Mouse (Mus musculus) G1E (cell line): ENCODE measurements around the gene Sccpdh. TPM values are rescaled to one million over a fixed set of nuclear protein-coding genes. Genes with fewer than 3 reads are reported as not detected.

Source experiments
- ATAC-seq: 2 replicates; pipeline ENCODE4 v1.8.0; 2016; ENCODE audit warnings: mild to moderate bottlenecking; ENCODE audit not compliant: insufficient number of reproducible peaks, poor library complexity, low FRiP score, severe bottlenecking; ENCODE audit errors: extremely low read depth
- DNase-seq: peaks from one replicate; pipeline ENCODE4 v3.0.0; 2012; ENCODE audit warnings: low spot score
- H3K27me3 ChIP-seq: 2 replicates; pipeline ENCODE4 v1.6.1; 2012; ENCODE audit warnings: mild to moderate bottlenecking, low read length, inconsistent platforms; ENCODE audit not compliant: insufficient read depth
- H3K36me3 ChIP-seq: replicated peaks from 2 replicates; pipeline ENCODE3; 2012; ENCODE audit warnings: mild to moderate bottlenecking, inconsistent platforms
- H3K4me1 ChIP-seq: 2 replicates; pipeline ENCODE4 v1.6.1; 2012; ENCODE audit warnings: low read depth, low read length, inconsistent platforms, mixed read lengths; ENCODE audit not compliant: insufficient read depth
- H3K4me3 ChIP-seq: 2 replicates; pipeline ENCODE4 v1.5.1; 2012; ENCODE audit warnings: low read depth, mild to moderate bottlenecking, inconsistent platforms, low read length, moderate library complexity, mixed read lengths
- H3K9me3 ChIP-seq: replicated peaks from 2 replicates; pipeline ENCODE4 v1.6.1; 2012; ENCODE audit warnings: inconsistent platforms
- CTCF ChIP-seq: IDR thresholded peaks from 2 replicates; pipeline ENCODE4 v1.5.1; 2012; ENCODE audit warnings: low read depth, low read length, inconsistent platforms, mixed read lengths
- GATA1 ChIP-seq: IDR thresholded peaks from 2 replicates; pipeline ENCODE4 v1.6.1; 2012; ENCODE audit warnings: borderline replicate concordance, low read length, inconsistent platforms, mixed read lengths
- GATA2 ChIP-seq: IDR thresholded peaks from 2 replicates; pipeline ENCODE4 v1.6.1; 2012; ENCODE audit warnings: low read depth, low read length, inconsistent platforms, borderline replicate concordance
- POLR2AphosphoS5 ChIP-seq: IDR thresholded peaks from 2 replicates; pipeline ENCODE4 v1.6.1; 2012; ENCODE audit warnings: low read depth, low read length, inconsistent platforms; ENCODE audit not compliant: insufficient replicate concordance
- TAL1 ChIP-seq: conservative IDR thresholded peaks from 2 replicates; pipeline ENCODE4 v1.6.1; 2012; ENCODE audit warnings: low read depth, low read length, inconsistent platforms, mixed read lengths
- polyA plus RNA-seq: library from polyadenylated mRNA; stranded (reverse); fragments of >175 nt; gene quantifications from 2 replicates; pipeline ENCODE4 v1.2.3, GENCODE M21; 2012
- total RNA-seq, 2 experiments: library from RNA; stranded (forward) in 1 of 2; stranded (reverse) in 1 of 2; fragments of 200-1000 nt in 1 of 2; fragments of >200 nt in 1 of 2; fragmentation: Nextera tagmentation in 1 of 2; gene quantifications; 2 replicates each; pipeline ENCODE4 v1.2.3; 2014 to 2017

Sccpdh gene
- 72.8 and 72.9 TPM in 2 replicates for total RNA-seq (2014; fragmentation: Nextera tagmentation)
- 110 and 127 TPM in 2 replicates for total RNA-seq (2017)
- 11.9 and 12.3 TPM in 2 replicates for polyA plus RNA-seq

GRCm38 (mm10) chr1:179668013-179668805 lies at the start of gene Sccpdh:
Gene Sccpdh, plus strand, starts transcription at chr1:179668210.
- peak within 1 kb of the TSS; percentile 93 for H3K4me3 ChIP-seq
- peak; percentile 60 for ATAC-seq
- H3K4me1 ChIP-seq = peaks cover 66% of the 10 kb centered on the region
- no peaks in the 10 kb centered on the region for H3K9me3 ChIP-seq
- peaks cover 28% of the 10 kb centered on the region for H3K36me3 ChIP-seq
- no peaks in the 10 kb centered on the region for H3K27me3 ChIP-seq
- peak; percentile 83 for DNase-seq
- TF ChIP-seq CTCF (no peak), GATA1 (no peak), GATA2 (no peak), TAL1 (no peak), POLR2AphosphoS5 (no peak)

GRCm38 (mm10) chr1:179622665-179623064 lies 45.3 kb upstream of the Sccpdh start:
- H3K36me3 ChIP-seq = peaks cover 87% of the 10 kb centered on the region
- no peak for TF ChIP-seq POLR2AphosphoS5
- no peak for TF ChIP-seq TAL1
- H3K9me3 ChIP-seq = no peaks in the 10 kb centered on the region
- DNase-seq (no peak), ATAC-seq (no peak)
- H3K27me3 ChIP-seq = no peaks in the 10 kb centered on the region
- H3K4me1 ChIP-seq = peaks cover 16% of the 10 kb centered on the region
- H3K4me3 ChIP-seq = no peak overlapping the region

GRCm38 (mm10) chr1:179623657-179624056 lies 44.4 kb upstream of the Sccpdh start:
- no peak for TF ChIP-seq GATA2
- TF ChIP-seq CTCF = peak; percentile 73
- no peak for TF ChIP-seq POLR2AphosphoS5
- no peak for TF ChIP-seq TAL1
- no peak for ATAC-seq
- H3K4me1 ChIP-seq = peaks cover 26% of the 10 kb centered on the region

GRCm38 (mm10) chr1:179624354-179624753 lies 43.7 kb upstream of the Sccpdh start:
- TF ChIP-seq CTCF (no peak), TAL1 (no peak), GATA2 (no peak), POLR2AphosphoS5 (no peak), GATA1 (no peak)
- Histone ChIP-seq H3K27me3 (no peaks in the 10 kb centered on the region), H3K9me3 (no peaks in the 10 kb centered on the region), H3K36me3 (peaks cover 82% of the 10 kb centered on the region), H3K4me3 (no peak overlapping the region), H3K4me1 (peaks cover 30% of the 10 kb centered on the region)
- DNase-seq = no peak
- ATAC-seq = peak; percentile 54; the same call in 1 of the 2 replicates

More at GRCm38 (mm10) chr1:179623657-179624056, 44.4 kb upstream of the Sccpdh start:
- Histone ChIP-seq H3K27me3 (no peaks in the 10 kb centered on the region), H3K9me3 (no peaks in the 10 kb centered on the region), H3K4me3 (no peak overlapping the region), H3K36me3 (peaks cover 86% of the 10 kb centered on the region)
- no peak for DNase-seq

- Histone ChIP-seq H3K4me1 (peaks cover 25% of the 10 kb centered on the region), H3K9me3 (no peaks in the 10 kb centered on the region), H3K4me3 (no peak overlapping the region), H3K36me3 (peaks cover 55% of the 10 kb centered on the region), H3K27me3 (no peaks in the 10 kb centered on the region)
- DNase-seq (no peak), ATAC-seq (no peak)
- no peak for TF ChIP-seq POLR2AphosphoS5
- TF ChIP-seq CTCF = no peak
- TF ChIP-seq GATA1 = no peak
- no peak for TF ChIP-seq GATA2
- no peak for TF ChIP-seq TAL1
Measured at GRCm38 (mm10) chr1:179627855-179628254, 40.2 kb upstream of the Sccpdh start.

GRCm38 (mm10) chr1:179628438-179629106 lies 39.4 kb upstream of the Sccpdh start:
- peaks cover 32% of the 10 kb centered on the region for H3K4me1 ChIP-seq
- DNase-seq (no peak), ATAC-seq (peak; percentile 29; the same call in 1 of the 2 replicates)
- TF ChIP-seq GATA1 = no peak
- TF ChIP-seq CTCF = no peak
- no peak for TF ChIP-seq GATA2
- TF ChIP-seq TAL1 = no peak
- TF ChIP-seq POLR2AphosphoS5 = no peak
- H3K4me3 ChIP-seq = peak overlapping the region; percentile 28; the same call in 1 of the 2 replicates
- no peaks in the 10 kb centered on the region for H3K9me3 ChIP-seq
- H3K36me3 ChIP-seq = peaks cover 50% of the 10 kb centered on the region
- no peaks in the 10 kb centered on the region for H3K27me3 ChIP-seq
